Mouse (Mus musculus) midbrain, embryonic 13.5 days (tissue): Measurements from ENCODE around the gene Frmd5. TPM values are rescaled to one million over a fixed set of nuclear protein-coding genes. Genes with fewer than 3 reads are reported as not detected.
A peak's percentile ranks its signal among the peaks of the same experiment; 100 is the strongest.
"Not testable (repeated sequence)": the region's sequence is repeated elsewhere in the genome, so short reads cannot be mapped to it uniquely, and the experiment has no call there.

ENCODE experiments used
- ATAC-seq: fragments of 200-750 bp; cut with Nextera tagmentation; 2 replicates; pipeline ENCODE4 v1.8.0; 2017; ENCODE audit warnings: mild to moderate bottlenecking, moderate TSS enrichment, moderate library complexity
- H3K27ac ChIP-seq: fragments of 300-500 bp; sonication (generic); 2 replicates; pipeline ENCODE4 v1.5.1; 2015; ENCODE audit warnings: inconsistent platforms, mild to moderate bottlenecking, moderate library complexity
- H3K27me3 ChIP-seq: fragments of 300-500 bp; sonication (generic); 2 replicates; pipeline ENCODE4 v1.6.1; 2015; ENCODE audit warnings: mild to moderate bottlenecking, inconsistent platforms
- H3K36me3 ChIP-seq: fragments of 300-500 bp; sonication (generic); 2 replicates; pipeline ENCODE4 v1.6.1; 2015; ENCODE audit warnings: mild to moderate bottlenecking, inconsistent platforms
- H3K4me1 ChIP-seq: fragments of 300-500 bp; sonication (generic); replicated peaks from 2 replicates; pipeline ENCODE4 v1.6.1; 2015; ENCODE audit warnings: inconsistent platforms
- H3K4me2 ChIP-seq: fragments of 300-500 bp; sonication (generic); replicated peaks from 2 replicates; pipeline ENCODE4 v1.6.1; 2015; ENCODE audit warnings: moderate library complexity, mild to moderate bottlenecking, inconsistent platforms
- H3K4me3 ChIP-seq: fragments of 300-500 bp; sonication (generic); replicated peaks from 2 replicates; pipeline ENCODE4 v1.5.1; 2015; ENCODE audit warnings: mild to moderate bottlenecking, inconsistent platforms
- H3K9ac ChIP-seq: fragments of 300-500 bp; sonication (generic); replicated peaks from 2 replicates; pipeline ENCODE4 v1.6.1; 2015; ENCODE audit warnings: mild to moderate bottlenecking, inconsistent platforms
- H3K9me3 ChIP-seq: fragments of 300-500 bp; sonication (generic); 2 replicates; pipeline ENCODE4 v1.6.1; 2016; ENCODE audit warnings: mild to moderate bottlenecking, inconsistent platforms
- WGBS: fragments of 180-500 bp; shearing (Covaris S2); methylation state at CpG from one replicate; pipeline ENCODE4 v1.1.7; 2015; 5-methylcytosine and 5-hydroxymethylcytosine counted together
- polyA plus RNA-seq: library from polyadenylated mRNA; unstranded; fragments of >200 nt; fragmentation: Nextera tagmentation; extraction: Ambion mirVana; gene quantifications from 2 replicates; pipeline ENCODE4 v1.2.1, GENCODE M21; 2015

Gene Frmd5
- polyA plus RNA-seq, 1 experiment from 2014 or later = 31.6 TPM

DNA sequence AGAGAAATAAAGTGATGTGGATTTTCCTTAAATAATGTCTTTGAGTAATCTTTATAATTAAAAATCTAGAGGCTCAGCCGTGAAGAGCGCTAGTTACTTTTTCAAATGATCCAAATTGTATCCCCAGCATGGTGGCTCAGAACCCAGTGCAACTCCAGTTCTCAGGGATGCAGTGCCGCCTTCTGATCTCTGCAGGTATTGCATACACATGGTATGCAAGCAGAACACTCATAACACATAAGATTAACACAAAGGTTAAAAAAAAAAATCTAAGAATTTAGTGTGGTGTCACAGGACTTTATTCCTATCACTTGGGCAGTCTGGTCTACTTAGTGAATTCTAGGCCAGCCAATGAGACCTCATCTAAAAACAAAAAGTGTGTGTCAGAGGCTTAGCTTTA is 262.1 kb downstream of the Frmd5 start:
- no peaks in the 10 kb centered on the region for H3K9me3 ChIP-seq
- H3K9ac ChIP-seq = no peak overlapping the region
- no peak overlapping the region for H3K4me2 ChIP-seq
- WGBS = 92% methylated on average over 3 of the region's 3 CpGs
- no peak for ATAC-seq
- H3K36me3 ChIP-seq = peaks cover 74% of the 10 kb centered on the region
- H3K27me3 ChIP-seq = no peaks in the 10 kb centered on the region
- H3K27ac ChIP-seq = no peak overlapping the region
- no peaks in the 10 kb centered on the region for H3K4me1 ChIP-seq
- no peak overlapping the region for H3K4me3 ChIP-seq

- WGBS = 92% methylated on average over 2 of the region's 2 CpGs
- no peaks in the 10 kb centered on the region for H3K4me1 ChIP-seq
- H3K36me3 ChIP-seq = peaks cover 22% of the 10 kb centered on the region
- no peak overlapping the region for H3K4me3 ChIP-seq
- H3K9me3 ChIP-seq = no peaks in the 10 kb centered on the region
- H3K9ac ChIP-seq = no peak overlapping the region
- no peak overlapping the region for H3K27ac ChIP-seq
- no peaks in the 10 kb centered on the region for H3K27me3 ChIP-seq
- no peak for ATAC-seq
- no peak overlapping the region for H3K4me2 ChIP-seq
Measured at GRCm38 (mm10) chr2:121525056-121525455, 281.8 kb downstream of the Frmd5 start.

DNA sequence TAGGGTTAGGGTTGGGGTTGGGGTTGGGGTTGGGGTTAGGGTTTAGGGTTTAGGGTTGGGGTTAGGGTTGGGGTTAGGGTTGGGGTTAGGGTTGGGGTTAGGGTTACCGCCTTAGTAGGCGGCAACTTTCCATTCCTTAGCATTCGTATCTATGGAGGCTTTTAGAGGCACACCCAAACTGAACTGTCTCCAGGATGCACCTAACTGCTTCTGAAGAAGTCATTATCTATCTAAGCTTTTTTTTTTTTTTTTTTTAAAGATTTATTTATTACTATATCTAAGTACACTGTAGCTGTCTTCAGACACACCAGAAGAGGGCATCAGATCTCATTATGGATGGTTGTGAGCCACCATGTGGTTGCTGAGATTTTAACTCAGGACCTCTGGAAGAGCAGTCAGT is 284.1 kb downstream of the Frmd5 start:
- H3K9me3 ChIP-seq, H3K4me1 ChIP-seq, H3K4me3 ChIP-seq, H3K27me3 ChIP-seq, H3K27ac ChIP-seq, ATAC-seq, H3K4me2 ChIP-seq, H3K9ac ChIP-seq: not testable (repeated sequence)
- 100% methylated on average over 3 of the region's 3 CpGs for WGBS
- peaks cover 30% of the 10 kb centered on the region for H3K36me3 ChIP-seq

GRCm38 (mm10) chr2:121522006-121522405 is 284.9 kb downstream of the Frmd5 start:
- Histone ChIP-seq H3K4me2 (no peak overlapping the region), H3K27me3 (no peaks in the 10 kb centered on the region), H3K4me1 (no peaks in the 10 kb centered on the region), H3K27ac (no peak overlapping the region), H3K9ac (no peak overlapping the region), H3K36me3 (peaks cover 30% of the 10 kb centered on the region), H3K9me3 (no peaks in the 10 kb centered on the region), H3K4me3 (no peak overlapping the region)
- no peak for ATAC-seq
- WGBS = 94% methylated on average over 2 of the region's 2 CpGs

- not testable (repeated sequence) for H3K4me2 ChIP-seq, H3K27me3 ChIP-seq, H3K9ac ChIP-seq, H3K27ac ChIP-seq, H3K4me1 ChIP-seq, H3K4me3 ChIP-seq, H3K9me3 ChIP-seq, ATAC-seq
- H3K36me3 ChIP-seq = peaks cover 11% of the 10 kb centered on the region
- 93% methylated on average over 4 of the region's 4 CpGs for WGBS
Measured at GRCm38 (mm10) chr2:121518711-121519110, 288.2 kb downstream of the Frmd5 start.

DNA sequence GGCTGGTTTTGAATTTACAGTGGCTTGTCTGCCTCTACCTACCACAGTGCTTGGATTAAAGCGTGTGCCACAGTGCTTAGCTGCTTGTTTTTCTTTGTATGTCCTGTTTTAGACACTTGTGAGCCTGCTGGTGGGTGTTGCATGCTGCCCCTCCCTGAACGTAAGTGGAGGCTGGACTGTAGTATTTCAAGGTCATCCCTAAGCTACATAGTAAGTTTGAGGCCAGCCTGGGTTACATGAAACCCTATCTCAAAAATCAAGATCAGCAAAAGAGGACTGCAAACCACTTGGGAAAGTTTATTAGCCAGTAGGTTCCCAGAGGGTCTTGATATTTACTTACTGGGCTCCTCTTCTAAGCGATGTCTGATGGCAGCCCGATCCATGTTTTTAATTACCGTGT is 288.8 kb downstream of the Frmd5 start:
- ATAC-seq = no peak
- WGBS = 94% methylated on average over 5 of the region's 5 CpGs
- H3K27ac ChIP-seq = no peak overlapping the region
- no peak overlapping the region for H3K9ac ChIP-seq
- H3K4me1 ChIP-seq = no peaks in the 10 kb centered on the region
- H3K27me3 ChIP-seq = no peaks in the 10 kb centered on the region
- peaks cover 11% of the 10 kb centered on the region for H3K36me3 ChIP-seq
- H3K4me2 ChIP-seq = no peak overlapping the region
- H3K9me3 ChIP-seq = no peaks in the 10 kb centered on the region
- no peak overlapping the region for H3K4me3 ChIP-seq

- WGBS = 94% methylated on average over 4 of the region's 4 CpGs
- ATAC-seq = no peak
- no peaks in the 10 kb centered on the region for H3K9me3 ChIP-seq
- H3K9ac ChIP-seq = no peak overlapping the region
- no peaks in the 10 kb centered on the region for H3K27me3 ChIP-seq
- H3K4me1 ChIP-seq = peaks cover 5% of the 10 kb centered on the region
- H3K4me2 ChIP-seq = no peak overlapping the region
- H3K27ac ChIP-seq = no peak overlapping the region
- H3K4me3 ChIP-seq = no peak overlapping the region
- H3K36me3 ChIP-seq = peaks cover 20% of the 10 kb centered on the region
Measured at GRCm38 (mm10) chr2:121514211-121514610, 292.7 kb downstream of the Frmd5 start.

GRCm38 (mm10) chr2:121512991-121513765 is 293.7 kb downstream of the Frmd5 start:
- 95% methylated on average over 4 of the region's 5 CpGs for WGBS
- not testable (repeated sequence) for H3K4me2 ChIP-seq, ATAC-seq, H3K4me1 ChIP-seq, H3K9me3 ChIP-seq, H3K27me3 ChIP-seq, H3K27ac ChIP-seq, H3K4me3 ChIP-seq, H3K9ac ChIP-seq
- H3K36me3 ChIP-seq = peaks cover 16% of the 10 kb centered on the region

DNA sequence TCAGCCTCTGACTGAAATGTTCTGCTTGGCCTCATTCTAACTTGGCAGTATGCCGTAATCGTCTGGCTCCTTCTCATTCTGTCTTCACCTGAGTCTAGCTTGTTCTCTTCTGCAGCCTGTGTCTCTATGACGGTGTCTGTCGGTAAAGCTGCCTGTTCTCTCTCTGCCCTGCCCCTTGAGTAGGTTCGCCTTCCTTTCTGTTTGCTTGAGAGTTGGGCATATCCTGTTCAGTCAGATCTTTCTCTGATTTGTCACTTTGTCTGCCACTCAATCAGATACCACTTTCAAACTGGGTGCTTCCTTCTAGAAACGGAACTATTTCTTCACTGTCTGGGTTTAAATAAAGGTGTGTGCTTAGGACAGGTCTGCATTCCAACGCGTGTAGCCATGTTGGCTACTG is 295.5 kb downstream of the Frmd5 start:
- Histone ChIP-seq H3K4me1 (peaks cover 18% of the 10 kb centered on the region), H3K4me3 (no peak overlapping the region), H3K27ac (no peak overlapping the region), H3K9me3 (no peaks in the 10 kb centered on the region), H3K27me3 (no peaks in the 10 kb centered on the region), H3K9ac (no peak overlapping the region), H3K4me2 (no peak overlapping the region), H3K36me3 (peaks cover 13% of the 10 kb centered on the region)
- no peak for ATAC-seq
- WGBS = 94% methylated on average over 8 of the region's 8 CpGs

- 19% methylated on average over 16 of the region's 16 CpGs for WGBS
- H3K36me3 ChIP-seq = peaks cover 13% of the 10 kb centered on the region
- no peak overlapping the region for H3K27ac ChIP-seq
- H3K9me3 ChIP-seq = no peaks in the 10 kb centered on the region
- peak; percentile 55 for ATAC-seq
- H3K4me1 ChIP-seq = peaks cover 21% of the 10 kb centered on the region
- H3K9ac ChIP-seq = peak overlapping the region; percentile 52
- H3K4me3 ChIP-seq = peak overlapping the region; percentile 34
- peak overlapping the region; percentile 51 for H3K4me2 ChIP-seq
- no peaks in the 10 kb centered on the region for H3K27me3 ChIP-seq
Measured at GRCm38 (mm10) chr2:121509584-121509983, 297.3 kb downstream of the Frmd5 start.

- WGBS = 91% methylated on average over 2 of the region's 2 CpGs
- ATAC-seq = no peak
- Histone ChIP-seq H3K36me3 (peaks cover 16% of the 10 kb centered on the region), H3K9me3 (no peaks in the 10 kb centered on the region), H3K27ac (no peak overlapping the region), H3K27me3 (no peaks in the 10 kb centered on the region), H3K4me3 (peak overlapping the region; percentile 61), H3K4me2 (peak overlapping the region; percentile 64), H3K9ac (peak overlapping the region; percentile 70; the same call in 1 of the 2 replicates), H3K4me1 (peaks cover 21% of the 10 kb centered on the region)
Measured at GRCm38 (mm10) chr2:121507951-121508330, 298.9 kb downstream of the Frmd5 start.

- ATAC-seq = no peak
- H3K9me3 ChIP-seq = no peaks in the 10 kb centered on the region
- H3K9ac ChIP-seq = peak overlapping the region; percentile 70
- WGBS = 18% methylated on average over 12 of the region's 12 CpGs
- H3K4me1 ChIP-seq = peaks cover 21% of the 10 kb centered on the region
- H3K27ac ChIP-seq = no peak overlapping the region
- H3K27me3 ChIP-seq = no peaks in the 10 kb centered on the region
- H3K4me2 ChIP-seq = peak overlapping the region; percentile 64
- peaks cover 16% of the 10 kb centered on the region for H3K36me3 ChIP-seq
- peak overlapping the region; percentile 61 for H3K4me3 ChIP-seq
Measured at GRCm38 (mm10) chr2:121507173-121507950, 299.5 kb downstream of the Frmd5 start.
